Mouse (Mus musculus) CH12.LX (cell line): Measurements from ENCODE around the gene Ncoa3. TPM values are rescaled to one million over a fixed set of nuclear protein-coding genes. Genes with fewer than 3 reads are reported as not detected.

Experiments
- DNase-seq: peaks from one replicate; pipeline ENCODE4 v3.0.0-alpha.2; 2013; ENCODE audit errors: extremely low read depth
- H3K27ac ChIP-seq: 2 replicates; pipeline ENCODE4 v1.5.1; 2012; ENCODE audit warnings: low read depth, mild to moderate bottlenecking, control low read depth, moderate library complexity; ENCODE audit not compliant: insufficient read depth
- H3K27me3 ChIP-seq: replicated peaks from 2 replicates; pipeline ENCODE3; 2012; ENCODE audit warnings: inconsistent platforms
- H3K36me3 ChIP-seq, 2 experiments: replicated peaks in 1 of 2; 2 replicates each; pipeline versions ENCODE3 to v1.6.1; 2012; ENCODE audit warnings: inconsistent platforms in 1 of 2, low read length in 1 of 2, mild to moderate bottlenecking in 1 of 2, mixed read lengths in 1 of 2, moderate library complexity in 1 of 2; ENCODE audit not compliant: control insufficient read depth in 1 of 2, insufficient read depth in 1 of 2
- H3K4me1 ChIP-seq, 2 experiments: 2 replicates each; pipeline ENCODE4 v1.6.1; 2012; ENCODE audit warnings: inconsistent platforms in 1 of 2, moderate library complexity in 1 of 2; ENCODE audit not compliant: insufficient read depth in 2 of 2, control insufficient read depth in 1 of 2
- H3K4me2 ChIP-seq: 2 replicates; pipeline ENCODE4 v1.6.1; 2012; ENCODE audit warnings: low read depth, mild to moderate bottlenecking, control low read depth; ENCODE audit not compliant: poor library complexity, insufficient read depth, severe bottlenecking
- H3K4me3 ChIP-seq, 3 experiments: fragments of 150-350 bp in 1 of 3; sonication (generic) in 1 of 3; replicated peaks in 1 of 3; 2 replicates each; pipeline versions ENCODE3 to v1.5.1; 2011 to 2012; ENCODE audit warnings: low read depth in 2 of 3, low read length in 2 of 3, mild to moderate bottlenecking in 2 of 3, moderate library complexity in 2 of 3, control low read depth in 1 of 3, improper control_type of control experiment in 1 of 3, inconsistent platforms in 1 of 3, mixed read lengths in 1 of 3; ENCODE audit not compliant: poor library complexity in 1 of 3
- H3K79me2 ChIP-seq: replicated peaks from 2 replicates; pipeline ENCODE4 v1.6.1; 2012; ENCODE audit warnings: mild to moderate bottlenecking, moderate library complexity; ENCODE audit not compliant: control insufficient read depth, poor library complexity, insufficient read depth, severe bottlenecking; ENCODE audit errors: extremely low read depth
- H3K9ac ChIP-seq: 2 replicates; pipeline ENCODE4 v1.6.1; 2012; ENCODE audit warnings: low read depth, mild to moderate bottlenecking, control low read depth, moderate library complexity; ENCODE audit not compliant: insufficient read depth
- H3K9me3 ChIP-seq: replicated peaks from 2 replicates; pipeline ENCODE3; 2012; ENCODE audit warnings: low read length, inconsistent platforms, mixed read lengths
- BHLHE40 ChIP-seq: IDR thresholded peaks from 2 replicates; pipeline ENCODE4 v1.6.1; 2011; ENCODE audit warnings: mild to moderate bottlenecking, low read depth, low read length, improper control_type of control experiment
- CHD1 ChIP-seq: IDR thresholded peaks from 2 replicates; pipeline ENCODE4 v1.6.1; 2012; ENCODE audit warnings: low read depth, low read length, improper control_type of control experiment, inconsistent platforms
- CTCF ChIP-seq, 2 experiments: IDR thresholded peaks in 1 of 2; conservative IDR thresholded peaks in 1 of 2; 2 replicates each; pipeline ENCODE4 v1.5.1; 2011 to 2012; ENCODE audit warnings: low read depth in 2 of 2, low read length in 2 of 2, improper control_type of control experiment in 1 of 2, inconsistent platforms in 1 of 2, mild to moderate bottlenecking in 1 of 2, moderate library complexity in 1 of 2
- E2F4 ChIP-seq: IDR thresholded peaks from 2 replicates; pipeline ENCODE4 v1.6.1; 2011; ENCODE audit warnings: low read depth, low read length, improper control_type of control experiment; ENCODE audit not compliant: insufficient replicate concordance
- EP300 ChIP-seq: IDR thresholded peaks from 2 replicates; pipeline ENCODE4 v1.6.1; 2011; ENCODE audit warnings: low read length, improper control_type of control experiment
- GABPA ChIP-seq: IDR thresholded peaks from 2 replicates; pipeline ENCODE4 v1.6.1; 2012; ENCODE audit warnings: low read depth, low read length, improper control_type of control experiment, inconsistent platforms; ENCODE audit not compliant: insufficient replicate concordance
- HCFC1 ChIP-seq: IDR thresholded peaks from 2 replicates; pipeline ENCODE4 v1.6.1; 2012; ENCODE audit warnings: low read depth, mild to moderate bottlenecking, inconsistent platforms, low read length, improper control_type of control experiment
- IRF4 ChIP-seq: IDR thresholded peaks from 2 replicates; pipeline ENCODE4 v1.6.1; 2014; ENCODE audit warnings: low read depth, mild to moderate bottlenecking, inconsistent platforms, low read length, improper control_type of control experiment
- JUND ChIP-seq: conservative IDR thresholded peaks from 2 replicates; pipeline ENCODE4 v1.6.1; 2011; ENCODE audit warnings: low read depth, low read length, improper control_type of control experiment
- KAT2A ChIP-seq: IDR thresholded peaks from 2 replicates; pipeline ENCODE4 v1.6.1; 2012; ENCODE audit warnings: low read length, improper control_type of control experiment, inconsistent platforms; ENCODE audit not compliant: insufficient replicate concordance
- MAFK ChIP-seq: IDR thresholded peaks from 2 replicates; pipeline ENCODE4 v1.6.1; 2011; ENCODE audit warnings: low read length, improper control_type of control experiment; ENCODE audit not compliant: insufficient replicate concordance
- MAX ChIP-seq: IDR thresholded peaks from 2 replicates; pipeline ENCODE4 v1.6.1; 2011; ENCODE audit warnings: low read length, improper control_type of control experiment
- MAZ ChIP-seq: IDR thresholded peaks from 2 replicates; pipeline ENCODE4 v1.6.1; 2012; ENCODE audit warnings: low read depth, mild to moderate bottlenecking, inconsistent platforms, low read length, improper control_type of control experiment, moderate library complexity
- MEF2A ChIP-seq: IDR thresholded peaks from 2 replicates; pipeline ENCODE4 v1.6.1; 2014; ENCODE audit warnings: low read depth, mild to moderate bottlenecking, inconsistent platforms, low read length, improper control_type of control experiment, borderline replicate concordance
- MXI1 ChIP-seq: IDR thresholded peaks from 2 replicates; pipeline ENCODE4 v1.6.1; 2011; ENCODE audit warnings: mild to moderate bottlenecking, low read depth, low read length, improper control_type of control experiment
- NRF1 ChIP-seq: IDR thresholded peaks from 2 replicates; pipeline ENCODE4 v1.6.1; 2014; ENCODE audit warnings: low read depth, mild to moderate bottlenecking, inconsistent platforms, low read length, improper control_type of control experiment, moderate library complexity
- POLR2AphosphoS2 ChIP-seq: IDR thresholded peaks from 2 replicates; pipeline ENCODE4 v1.6.1; 2011; ENCODE audit warnings: low read depth, low read length, improper control_type of control experiment
- RAD21 ChIP-seq: IDR thresholded peaks from 2 replicates; pipeline ENCODE4 v1.6.1; 2011; ENCODE audit warnings: low read depth, mild to moderate bottlenecking, low read length, improper control_type of control experiment, moderate library complexity
- SIN3A ChIP-seq: IDR thresholded peaks from 2 replicates; pipeline ENCODE4 v1.6.1; 2012; ENCODE audit warnings: low read length, improper control_type of control experiment, inconsistent platforms
- SMC3 ChIP-seq: IDR thresholded peaks from 2 replicates; pipeline ENCODE4 v1.6.1; 2011; ENCODE audit warnings: low read depth, low read length, improper control_type of control experiment
- USF2 ChIP-seq: conservative IDR thresholded peaks from 2 replicates; pipeline ENCODE4 v1.6.1; 2011; ENCODE audit warnings: low read depth, low read length, improper control_type of control experiment
- ZKSCAN1 ChIP-seq: IDR thresholded peaks from 2 replicates; pipeline ENCODE4 v1.6.1; 2012; ENCODE audit warnings: low read depth, inconsistent platforms, low read length, improper control_type of control experiment, borderline replicate concordance
- ZMIZ1 ChIP-seq: IDR thresholded peaks from 2 replicates; pipeline ENCODE4 v1.6.1; 2012; ENCODE audit warnings: low read depth, mild to moderate bottlenecking, inconsistent platforms, low read length, improper control_type of control experiment
- ZNF384 ChIP-seq: IDR thresholded peaks from 2 replicates; pipeline ENCODE4 v1.6.1; 2012; ENCODE audit warnings: low read depth, low read length, improper control_type of control experiment, inconsistent platforms
- dilution Hi-C: fragments of 300-500 bp; cut with MboI; formaldehyde crosslinking; loops from 2 replicates; pipeline ENCODE4 v1.14.3; 2020; ENCODE audit warnings: low sequenced_read_pairs; ENCODE audit not compliant: extremely low pct_unique_long_range_greater_than_20kb, extremely low pct_ligation_motif_present
- in situ Hi-C: fragments of 300-500 bp; cut with MboI; formaldehyde crosslinking; loops from 3 replicates; pipeline ENCODE4 v1.14.3; 2019; ENCODE audit warnings: low sequenced_read_pairs, low pct_ligation_motif_present, low pct_unique_long_range_greater_than_20kb, mixed read lengths
- polyA plus RNA-seq: library from polyadenylated mRNA; unstranded; fragments of >175 nt; gene quantifications from 2 replicates; pipeline ENCODE4 v1.2.1, GENCODE M21; 2012; ENCODE audit warnings: low read depth; ENCODE audit not compliant: insufficient read length
- total RNA-seq, 2 experiments: library from RNA; depleted of rRNA; stranded (reverse); fragments of 300-350 nt in 1 of 2; fragments of >200 nt in 1 of 2; gene quantifications; 2 replicates each; pipeline ENCODE4 v1.2.3; 2012 to 2014

Gene Ncoa3
- total and polyA plus RNA-seq, 3 experiments: 13.4 to 21.9 (median 17.1) TPM

GRCm38 (mm10) chr2:166105911-166106310 lies 113.5 kb downstream of the Ncoa3 start:
- TF ChIP-seq NRF1 (no peak), GABPA (no peak), IRF4 (no peak), RAD21 (no peak), BHLHE40 (no peak), SMC3 (no peak), ZKSCAN1 (no peak), ZMIZ1 (no peak), SIN3A (no peak), MAX (no peak), USF2 (no peak), CTCF (conservative IDR thresholded peaks at IDR 0.05 in 1 of 2, IDR thresholded peaks at IDR 0.05 in 1 of 2; ENCODE audit: low read depth in 2 of 2, low read length in 2 of 2) (no peak), EP300 (no peak), JUND (no peak), E2F4 (no peak)
- TF ChIP-seq, all 38 proteins: peak for 0
- in situ Hi-C loops (no loop called here), dilution Hi-C loops (no loop called here)
- Histone ChIP-seq H3K4me1 (peaks cover 8 to 20% of the 10 kb centered on the region in 2 experiments), H3K36me3 (no peaks in the 10 kb centered on the region), H3K27me3 (peaks cover 18% of the 10 kb centered on the region), H3K9ac (no peak overlapping the region), H3K4me2 (no peak overlapping the region), H3K79me2 (no peaks in the 10 kb centered on the region), H3K9me3 (no peaks in the 10 kb centered on the region), H3K4me3 (no peak overlapping the region), H3K27ac (no peak overlapping the region)
- no peak for DNase-seq

- Histone ChIP-seq H3K4me3 (no peak overlapping the region), H3K79me2 (no peaks in the 10 kb centered on the region)
- no peak for DNase-seq
- TF ChIP-seq CHD1 (no peak), E2F4 (no peak), BHLHE40 (no peak), MAZ (no peak), POLR2AphosphoS2 (no peak), CTCF (conservative IDR thresholded peaks at IDR 0.05 in 1 of 2, IDR thresholded peaks at IDR 0.05 in 1 of 2; ENCODE audit: low read depth in 2 of 2, low read length in 2 of 2) (no peak), ZNF384 (no peak), IRF4 (no peak), HCFC1 (no peak), MXI1 (no peak), MAFK (no peak), KAT2A (no peak), MEF2A (no peak)
- TF ChIP-seq, all 38 proteins: peak for 0
- Histone ChIP-seq H3K9me3 (no peaks in the 10 kb centered on the region), H3K36me3 (no peaks in the 10 kb centered on the region), H3K9ac (no peak overlapping the region), H3K27ac (no peak overlapping the region), H3K27me3 (peaks cover 14% of the 10 kb centered on the region), H3K4me1 (peaks cover 8 to 20% of the 10 kb centered on the region in 2 experiments), H3K4me2 (no peak overlapping the region)
- dilution Hi-C loops (no loop called here), in situ Hi-C loops (no loop called here)
Measured at GRCm38 (mm10) chr2:166106631-166107030, 114.2 kb downstream of the Ncoa3 start.
